Mouse (Mus musculus) olfactory bulb, adult 2 months (tissue): ENCODE measurements around the gene Epn2.

Experiments
- CTCF ChIP-seq: fragments of 200-500 bp; IDR thresholded peaks from 2 replicates; pipeline ENCODE4 v1.5.1; 2012; ENCODE audit warnings: low read depth, mild to moderate bottlenecking, low read length, moderate library complexity; ENCODE audit not compliant: insufficient read depth
- POLR2A ChIP-seq: fragments of 200-500 bp; IDR thresholded peaks from 2 replicates; pipeline ENCODE4 v1.6.1; 2012; ENCODE audit warnings: mild to moderate bottlenecking, low read depth, low read length, moderate library complexity; ENCODE audit not compliant: insufficient read depth

- TF ChIP-seq CTCF, result no peak
- TF ChIP-seq POLR2A, result no peak
Observed at GRCm38 (mm10) chr11:61532820-61533219, 46.7 kb downstream of the Epn2 start.
